Mouse (Mus musculus): ENCODE results near the gene Gm48551.

DNA sequence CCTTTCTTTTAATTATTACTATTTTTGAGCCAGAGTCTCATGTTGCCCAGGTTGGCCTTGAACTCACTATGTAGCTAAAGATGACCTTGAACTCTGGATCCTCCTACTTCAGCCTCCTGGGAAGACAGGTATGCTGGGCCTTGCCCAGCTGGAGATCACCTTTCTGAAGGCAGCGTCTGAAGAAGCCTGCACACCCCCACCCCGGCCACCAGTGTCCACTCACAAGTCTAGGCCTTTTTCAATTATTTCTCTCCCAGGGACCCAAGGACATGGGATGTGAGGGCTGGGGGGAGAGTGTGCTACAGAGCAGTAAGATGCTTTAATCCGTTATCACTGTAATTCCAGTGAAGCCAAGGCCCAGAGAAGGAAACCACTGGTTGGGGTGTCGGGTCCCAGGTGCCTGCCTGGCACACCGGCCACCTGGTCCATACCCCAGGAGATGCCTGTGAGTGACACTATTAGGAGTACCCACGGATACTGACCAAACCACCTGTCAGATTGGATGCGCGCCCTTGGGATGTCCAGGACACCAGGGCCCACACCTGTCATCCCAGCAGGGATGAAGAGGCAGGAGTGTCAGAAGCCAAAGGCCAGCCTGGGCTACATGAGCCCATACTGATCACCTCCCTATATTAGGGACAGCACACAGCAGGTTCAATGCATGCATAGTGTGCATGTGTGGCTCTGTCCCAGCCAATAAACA is 43.7 kb downstream of the Gm48551 start:
- TF ChIP-seq CTCF (IDR thresholded peaks at IDR 0.05; ENCODE audit: insufficient read depth, low read length) (no peak), POLR2A (IDR thresholded peaks at IDR 0.05; ENCODE audit: borderline replicate concordance, extremely low read depth, low read depth, low read length) (no peak)

All from lung, adult 2 months (tissue).